Mouse (Mus musculus): ENCODE measurements around the gene Elk4. TPM values are rescaled to one million over a fixed set of nuclear protein-coding genes. Genes with fewer than 3 reads are reported as not detected.

Gene Elk4
- polyA plus RNA-seq (2021; fragmentation: Nextera tagmentation), result 11.0 and 14.9 TPM in 2 replicates
- long read RNA-seq, experiment 1, full-length matches to known transcripts, result 6 of 16 reads
- long read RNA-seq, experiment 1, partial matches to known transcripts, result 0 of 16 reads
- long read RNA-seq, experiment 1, other reads (novel, unspliced or antisense), result 10 of 16 reads
- long read RNA-seq, experiment 2, partial matches to known transcripts, result 0 of 14 reads
- long read RNA-seq, experiment 2, other reads (novel, unspliced or antisense), result 14 of 14 reads

DNA sequence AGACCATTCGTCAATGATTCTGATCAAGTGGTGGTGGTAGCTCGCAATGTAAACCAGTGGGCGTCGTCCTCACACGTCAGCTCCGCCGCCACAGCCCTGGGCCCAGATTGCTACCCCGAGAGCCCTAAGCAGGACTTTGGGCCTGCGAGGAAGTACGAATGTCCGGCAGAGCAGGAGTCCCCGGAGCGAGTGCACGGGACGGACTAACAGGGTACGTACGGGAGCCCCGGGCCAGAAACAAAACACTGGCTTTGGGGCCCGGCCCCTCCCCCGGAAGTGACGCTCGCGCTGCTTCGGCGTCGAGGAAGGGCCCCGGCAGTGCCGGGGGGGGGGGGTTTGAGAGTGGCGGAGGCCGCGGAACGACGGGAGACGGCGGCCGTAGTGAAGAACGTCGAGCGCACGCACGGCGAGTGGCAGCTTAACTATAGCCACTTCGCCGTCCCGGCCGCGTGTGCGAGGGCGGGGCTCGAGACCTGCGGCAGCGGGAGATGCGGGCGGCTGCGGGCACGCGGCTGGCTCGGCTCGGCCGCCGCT, at the start of gene Elk4:
Gene Elk4, plus strand, starts transcription at position 326 of the 534 bp plus-strand sequence.

GRCm38 (mm10) chr1:131962606-131963084, 44.8 kb upstream of the Elk4 start, which contains the start of gene Slc45a3:
Gene Slc45a3, plus strand, starts transcription at chr1:131962967.

GRCm38 (mm10) chr1:132067261-132068255, 60.2 kb downstream of the Elk4 start, which contains the start of gene Mfsd4a:
Gene Mfsd4a, minus strand, starts transcription at chr1:132068062.

Other genes with a start within 250 kb of the Elk4 start
- 1.6 and 3.5 TPM in 2 replicates for gene Pm20d1, start 210.2 kb upstream of the Elk4 start, polyA plus RNA-seq (2021; fragmentation: Nextera tagmentation)
- 21.7 and 23.7 TPM in 2 replicates for gene Slc41a1, start 180.1 kb upstream of the Elk4 start, polyA plus RNA-seq (2021; fragmentation: Nextera tagmentation)
- 7.3 and 7.9 TPM in 2 replicates for gene Rab29, start 140.4 kb upstream of the Elk4 start, polyA plus RNA-seq (2021; fragmentation: Nextera tagmentation)
- 18.5 and 36.1 TPM in 2 replicates for gene Nucks1, start 97.1 kb upstream of the Elk4 start, polyA plus RNA-seq (2021; fragmentation: Nextera tagmentation)
- 0.41 and 0.48 TPM in 2 replicates for gene Slc45a3, start 44.6 kb upstream of the Elk4 start, polyA plus RNA-seq (2021; fragmentation: Nextera tagmentation)
- 65.4 and 74.1 TPM in 2 replicates for gene Mfsd4a, start 60.5 kb downstream of the Elk4 start, polyA plus RNA-seq (2021; fragmentation: Nextera tagmentation)
- gene Cdk18, start 132.1 kb downstream of the Elk4 start, polyA plus RNA-seq (2021; fragmentation: Nextera tagmentation), result 5.2 and 20.3 TPM in 2 replicates
- 6.1 and 6.9 TPM in 2 replicates for gene Lemd1, start 183.8 kb downstream of the Elk4 start, polyA plus RNA-seq (2021; fragmentation: Nextera tagmentation)
- 0.69 and 0.78 TPM in 2 replicates for gene AC124108.1, start 183.8 kb downstream of the Elk4 start, polyA plus RNA-seq (2021; fragmentation: Nextera tagmentation)
- gene Gm10188, start 222.2 kb downstream of the Elk4 start, polyA plus RNA-seq (2021; fragmentation: Nextera tagmentation), result not detected in 2 replicates

Measured in left cerebral cortex, adult 6 months (tissue).